Mouse (Mus musculus) telencephalon, adult 2 months (tissue): Measurements from ENCODE around the gene Tex21.
"Not testable (repeated sequence)": the region's sequence is repeated elsewhere in the genome, so short reads cannot be mapped to it uniquely, and the experiment has no call there.

Experiments used
- DNase-seq: peaks from one replicate; pipeline ENCODE4 v3.0.0-alpha.2; 2011; ENCODE audit warnings: low read depth, low spot score

Tex21 gene

GRCm38 (mm10) chr12:76195912-76196708 is 50.4 kb downstream of the Tex21 start:
- no peak for DNase-seq

- no peak for DNase-seq
These were observed 52.0 kb downstream of the Tex21 start for GRCm38 (mm10) chr12:76194526-76194925.

DNA sequence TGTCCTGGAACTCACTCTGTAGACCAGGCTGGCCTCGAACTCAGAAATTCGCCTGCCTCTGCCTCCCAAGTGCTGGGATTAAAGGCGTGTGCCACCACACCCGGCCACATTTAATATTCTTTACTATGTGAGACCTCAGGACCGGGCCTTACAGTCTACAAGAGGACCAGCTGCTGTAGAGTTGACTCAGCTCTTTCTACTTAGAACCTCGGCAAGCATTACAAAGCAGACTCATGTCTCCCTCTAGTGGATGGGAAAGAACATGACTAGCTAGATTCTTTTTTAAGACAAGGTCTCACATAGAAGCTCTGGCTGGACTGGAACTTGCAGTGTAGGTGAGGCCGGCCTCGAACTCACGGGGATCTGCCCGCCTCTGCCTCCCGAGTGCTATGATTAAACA is 55.6 kb downstream of the Tex21 start:
- peak; percentile 38 for DNase-seq

DNA sequence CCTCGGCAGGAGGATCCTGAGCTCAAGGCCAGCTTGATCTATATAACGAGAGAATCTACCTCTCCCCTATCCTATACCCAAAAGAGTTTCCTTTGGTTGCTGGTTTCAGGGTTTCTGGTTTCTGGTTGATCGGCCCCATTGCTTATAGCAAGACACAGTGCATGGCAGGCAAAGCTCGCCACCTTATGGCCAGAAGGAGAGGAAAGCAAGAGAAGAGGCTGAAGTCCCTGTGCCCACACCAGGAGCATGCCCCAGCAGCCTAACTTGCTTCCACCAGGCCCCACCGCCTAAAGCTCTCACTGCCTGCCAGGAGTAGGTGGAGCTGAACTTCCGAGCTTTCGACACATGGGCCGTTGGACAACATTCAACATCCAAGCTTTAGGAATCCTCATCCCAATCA is 58.7 kb downstream of the Tex21 start:
- no peak for DNase-seq

DNA sequence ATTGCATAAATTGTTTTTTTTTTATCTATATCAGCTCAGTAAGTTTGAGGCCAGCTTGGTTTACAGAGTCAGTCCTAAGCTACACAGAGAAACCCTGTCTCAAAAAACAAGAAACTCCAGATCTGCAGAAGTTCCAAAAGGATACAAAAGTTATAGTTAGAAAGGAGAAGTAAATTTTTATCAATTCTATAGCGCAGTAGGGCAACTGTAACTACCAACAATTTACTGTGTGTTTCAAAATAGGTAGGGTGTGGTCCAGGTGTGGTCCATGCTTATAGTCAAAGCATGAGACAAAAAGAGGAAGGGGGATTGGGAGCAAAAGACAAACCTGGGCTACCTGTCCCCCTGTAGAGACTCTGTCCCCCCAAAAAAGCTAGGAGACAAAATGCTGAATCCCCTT is 60.1 kb downstream of the Tex21 start:
- no peak for DNase-seq

DNA sequence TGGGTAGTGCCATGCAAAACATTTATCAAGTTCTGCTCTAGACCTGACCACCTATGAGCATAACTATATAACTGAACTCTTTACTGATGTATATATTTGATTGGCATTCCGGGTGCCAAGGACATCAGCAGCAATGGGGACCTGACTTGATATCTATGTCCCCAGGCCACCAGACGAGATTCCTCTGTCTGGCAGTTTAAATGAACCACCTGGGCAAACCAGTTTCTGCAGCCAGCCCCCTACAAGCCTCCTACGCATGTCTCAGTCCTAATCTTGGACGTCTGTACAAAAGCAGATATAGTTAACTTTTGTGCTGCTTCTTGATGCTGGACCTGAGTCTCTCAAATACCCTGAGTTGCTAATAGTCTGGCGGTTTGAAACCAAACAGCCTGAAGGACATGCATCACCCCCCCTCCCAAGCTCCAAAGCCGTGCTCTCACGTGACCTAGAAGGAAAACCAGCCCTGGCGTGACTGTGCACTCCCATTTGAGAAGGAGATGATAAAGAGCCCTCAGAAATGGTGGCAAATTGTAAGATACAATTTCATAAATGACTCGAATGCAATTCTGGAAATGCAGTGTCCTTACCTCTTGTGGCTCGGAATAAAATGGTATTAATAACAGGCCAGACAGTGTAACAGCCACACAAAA is 61.3 kb downstream of the Tex21 start:
- no peak for DNase-seq

DNA sequence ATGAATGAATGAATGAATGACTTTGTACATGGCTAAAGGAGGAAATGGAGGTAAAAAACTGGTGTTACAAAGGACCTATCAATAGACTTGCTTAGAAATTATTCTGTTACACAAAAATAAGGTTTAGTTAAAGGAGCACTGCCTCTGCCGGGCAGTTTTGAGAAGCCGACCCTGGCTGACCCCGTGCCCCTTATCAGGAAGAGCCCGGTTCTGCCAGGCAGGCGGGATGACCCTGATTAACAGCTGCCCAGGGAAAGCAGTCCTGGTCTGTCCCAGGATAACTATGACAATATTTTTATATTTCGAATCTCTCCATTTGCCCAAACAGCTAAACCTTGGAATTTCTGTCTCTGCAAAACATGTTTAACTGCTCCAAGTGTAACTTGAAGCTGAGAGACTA is 62.3 kb downstream of the Tex21 start:
- DNase-seq = no peak

- no peak for DNase-seq
These were observed 63.7 kb downstream of the Tex21 start for GRCm38 (mm10) chr12:76182831-76183230.

GRCm38 (mm10) chr12:76181471-76181870 is 65.1 kb downstream of the Tex21 start:
- no peak for DNase-seq

- DNase-seq = no peak
These were observed 66.1 kb downstream of the Tex21 start for GRCm38 (mm10) chr12:76180442-76180841.

DNA sequence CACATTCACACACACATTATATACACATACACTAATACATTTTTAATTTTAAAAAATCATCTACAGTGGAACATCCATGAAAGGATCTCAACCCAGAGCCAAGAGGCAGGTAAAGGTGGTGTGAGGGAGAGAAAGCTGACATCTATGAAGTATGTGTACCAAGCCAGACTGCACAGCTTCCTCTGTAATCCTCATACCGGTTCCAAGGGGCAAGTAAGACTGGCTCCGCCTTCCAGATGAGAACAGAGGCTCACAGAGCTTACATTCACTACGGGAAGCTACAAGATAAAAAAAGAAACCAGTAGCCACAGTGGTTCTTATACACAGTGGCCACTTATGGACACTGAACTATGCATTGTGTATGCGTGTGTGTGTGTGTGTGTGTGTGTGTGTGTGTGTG is 67.0 kb downstream of the Tex21 start:
- DNase-seq = no peak

DNA sequence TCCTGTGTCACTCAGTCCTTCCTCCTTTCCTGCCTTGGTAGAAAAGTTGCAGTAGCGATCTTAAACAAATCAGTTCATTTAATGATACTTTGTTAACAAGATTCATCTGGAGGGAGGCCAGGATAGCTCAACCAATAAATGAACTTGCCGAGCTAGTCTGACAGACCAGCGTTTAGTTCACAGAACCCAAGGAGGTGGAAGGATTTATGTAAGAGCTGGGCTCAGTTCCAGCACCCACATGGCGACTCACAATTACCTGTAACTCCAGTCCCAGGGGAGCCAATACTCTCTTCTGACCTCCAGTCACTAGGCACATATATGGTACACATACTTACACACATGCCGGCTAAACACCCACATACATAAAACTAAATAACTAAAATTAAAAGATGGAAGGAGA is 67.5 kb downstream of the Tex21 start:
- DNase-seq = no peak

GRCm38 (mm10) chr12:76177864-76178518 is 68.6 kb downstream of the Tex21 start:
- no peak for DNase-seq

GRCm38 (mm10) chr12:76177000-76177863 is 69.3 kb downstream of the Tex21 start, which contains the start of gene Esr2:
Esr2 (minus strand) TSS chr12:76177259.
- DNase-seq = no peak

DNA sequence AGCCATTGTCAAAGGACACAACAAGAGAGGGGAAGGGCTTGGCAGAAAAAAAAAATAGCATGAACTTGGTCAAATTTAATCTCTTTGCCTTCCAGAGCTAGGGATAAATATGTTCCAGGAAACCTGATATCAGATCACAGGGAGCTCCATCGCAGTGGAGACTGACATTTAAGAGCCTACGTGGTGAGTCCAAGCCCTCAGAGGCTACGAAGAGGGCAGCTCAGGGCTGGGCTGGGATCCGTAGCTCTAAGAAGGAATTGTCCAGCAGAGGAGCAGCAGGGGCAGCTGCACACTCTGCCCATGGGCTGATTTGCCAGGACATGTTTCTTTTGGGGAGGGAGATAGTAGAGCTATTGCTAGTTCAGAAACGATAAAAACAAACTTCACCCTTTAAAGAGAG is 80.9 kb downstream of the Tex21 start:
- DNase-seq = no peak

GRCm38 (mm10) chr12:76152389-76152788 is 94.2 kb downstream of the Tex21 start:
- not testable (repeated sequence) for DNase-seq
